Mouse (Mus musculus): ENCODE measurements around the gene Mafb. TPM values are rescaled to one million over a fixed set of nuclear protein-coding genes. Genes with fewer than 3 reads are reported as not detected.

Mafb gene
- polyA plus RNA-seq, 1 experiment from 2014 or later = 20.7 TPM

DNA sequence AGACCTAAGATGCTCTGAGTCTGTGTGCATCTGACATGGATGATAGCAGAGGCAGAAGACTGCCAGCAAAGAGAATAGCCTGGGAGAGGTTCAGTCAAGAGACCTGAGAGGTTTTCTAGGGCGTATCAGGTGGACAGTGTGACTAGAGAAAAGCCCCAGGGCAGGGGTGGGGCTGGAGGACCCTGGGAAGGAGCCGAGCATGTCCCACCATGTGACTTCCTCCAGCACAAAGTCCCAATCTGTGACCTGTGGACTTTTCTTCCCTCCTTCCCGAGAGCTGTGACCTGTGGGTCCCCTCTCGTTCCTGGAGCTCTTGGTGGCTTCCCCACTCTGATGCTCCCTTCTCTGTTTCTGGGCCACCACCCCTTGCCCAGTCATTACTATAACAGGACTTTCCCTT is 26.7 kb downstream of the Mafb start:
- Histone ChIP-seq H3K4me1 (replicated peaks) (no peaks in the 10 kb centered on the region), H3K4me3 (no peak overlapping the region), H3K27ac (replicated peaks) (no peak overlapping the region), H3K4me2 (no peak overlapping the region), H3K9me3 (no peaks in the 10 kb centered on the region), H3K36me3 (no peaks in the 10 kb centered on the region), H3K9ac (no peak overlapping the region), H3K27me3 (no peaks in the 10 kb centered on the region)
- ATAC-seq (ENCODE audit: low read depth) = no peak
- WGBS = 63% methylated on average over 4 of the region's 4 CpGs

DNA sequence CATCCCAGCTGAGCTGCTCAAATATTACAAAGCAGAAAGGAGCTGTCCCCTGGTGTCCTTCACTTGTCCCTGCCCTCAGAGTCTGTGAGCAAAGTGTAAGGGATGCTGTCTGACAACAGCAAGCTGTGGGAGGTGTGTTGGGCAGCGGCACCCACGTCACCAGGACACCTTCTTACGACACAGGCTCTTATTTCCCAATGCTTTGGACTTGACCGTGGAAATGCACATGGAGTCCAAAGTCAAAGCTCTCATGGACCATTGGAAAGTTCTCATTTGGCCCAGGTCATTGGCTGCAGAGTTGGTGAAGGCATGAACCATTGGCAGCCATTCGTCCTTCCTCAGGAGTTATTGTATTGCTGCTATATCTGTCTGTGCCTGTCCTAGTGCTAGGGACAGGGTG is 27.3 kb downstream of the Mafb start:
- no peak overlapping the region for H3K4me3 ChIP-seq
- no peak overlapping the region for H3K27ac ChIP-seq (replicated peaks)
- WGBS = 93% methylated on average over 5 of the region's 5 CpGs
- H3K9ac ChIP-seq = no peak overlapping the region
- H3K27me3 ChIP-seq = no peaks in the 10 kb centered on the region
- 0 out of 2 replicates have a peak, but pooled peaks cover under 1% of the 10 kb centered on the region for H3K4me1 ChIP-seq (replicated peaks)
- ATAC-seq (ENCODE audit: low read depth) = no peak
- H3K9me3 ChIP-seq = no peaks in the 10 kb centered on the region
- no peaks in the 10 kb centered on the region for H3K36me3 ChIP-seq
- no peak overlapping the region for H3K4me2 ChIP-seq

DNA sequence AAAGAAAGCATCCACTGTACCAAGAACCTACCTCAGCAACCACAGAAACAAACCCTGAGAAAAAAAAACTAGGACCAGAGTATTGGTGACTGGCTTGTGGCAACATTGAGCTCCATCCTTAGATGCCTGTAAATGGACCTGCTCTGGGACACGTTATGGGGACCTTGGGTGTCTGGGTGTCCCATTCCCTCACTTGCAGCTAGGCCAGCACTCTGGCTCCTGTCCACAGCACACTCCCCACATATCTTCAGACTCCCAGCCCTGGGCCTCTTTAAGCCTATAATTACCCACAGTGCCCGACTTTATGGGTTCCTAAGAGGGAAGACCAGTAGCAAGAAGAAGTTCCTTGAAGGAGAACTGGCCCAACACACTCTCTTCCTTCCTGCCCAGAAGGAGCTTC is 30.8 kb downstream of the Mafb start:
- Histone ChIP-seq H3K36me3 (no peaks in the 10 kb centered on the region), H3K27me3 (no peaks in the 10 kb centered on the region), H3K9ac (no peak overlapping the region), H3K4me2 (no peak overlapping the region), H3K4me3 (no peak overlapping the region), H3K9me3 (no peaks in the 10 kb centered on the region), H3K27ac (replicated peaks) (no peak overlapping the region), H3K4me1 (replicated peaks) (0 out of 2 replicates have a peak, but pooled peaks cover 5% of the 10 kb centered on the region)
- no peak for ATAC-seq (ENCODE audit: low read depth)
- 66% methylated on average over 2 of the region's 2 CpGs for WGBS

DNA sequence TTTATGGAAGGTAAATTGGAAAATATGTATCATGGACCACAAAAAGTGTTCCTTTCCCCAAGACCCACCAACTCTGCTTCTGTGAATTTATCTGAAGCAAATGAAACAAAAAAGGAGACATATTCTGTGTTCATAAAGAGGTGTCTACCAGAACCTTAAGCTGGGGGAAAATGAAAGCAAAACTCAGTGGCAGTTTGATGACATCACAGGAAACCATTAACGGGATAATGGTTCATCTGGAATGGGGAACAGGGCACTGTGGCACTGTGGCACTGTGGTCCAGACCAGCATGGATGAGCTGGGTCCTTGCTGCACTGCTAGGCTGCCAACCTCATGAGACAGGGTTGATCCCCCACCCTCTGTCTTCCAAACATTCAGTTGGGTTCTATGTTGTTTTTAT is 31.8 kb downstream of the Mafb start:
- Histone ChIP-seq H3K9me3 (no peaks in the 10 kb centered on the region), H3K4me3 (no peak overlapping the region)
- 71% methylated on average over 1 of the region's 1 CpGs for WGBS

DNA sequence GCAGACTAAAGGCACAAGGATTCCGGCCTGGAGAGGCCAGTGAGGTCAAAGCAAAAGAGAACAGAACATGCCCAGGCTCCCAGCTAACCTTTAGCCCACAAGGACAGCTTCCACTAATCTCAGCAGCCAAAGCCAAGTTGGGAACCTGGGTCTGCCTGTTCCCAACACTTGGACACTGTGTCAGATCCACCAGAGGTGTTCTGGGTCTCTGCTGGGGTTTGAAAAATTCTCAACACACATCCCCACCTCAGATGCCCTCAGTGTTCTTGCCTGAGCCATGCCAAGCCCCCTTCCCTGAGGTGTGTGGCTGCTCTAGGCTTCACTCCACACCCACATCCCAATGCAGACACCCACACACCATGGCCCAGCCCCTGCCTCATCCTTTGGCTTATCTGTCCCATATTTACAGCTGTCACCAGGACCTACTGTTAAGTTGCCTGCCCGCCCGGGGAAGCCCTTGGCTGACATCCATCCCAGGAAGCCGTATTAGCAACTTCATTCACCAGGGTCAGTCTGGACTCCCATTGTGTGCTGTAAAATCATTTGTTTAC is 32.7 kb downstream of the Mafb start, which contains the start of gene Gm826:
TSS of gene Gm826 (minus strand) at position 52 of the 551 bp plus-strand sequence.
- peaks cover 6% of the 10 kb centered on the region; the same call in 1 of the 2 replicates for H3K4me1 ChIP-seq (replicated peaks)
- H3K27me3 ChIP-seq = no peaks in the 10 kb centered on the region
- H3K36me3 ChIP-seq = no peaks in the 10 kb centered on the region
- no peak within 1 kb of the TSS for H3K9ac ChIP-seq
- H3K4me2 ChIP-seq = no peak within 1 kb of the TSS
- no peaks in the 10 kb centered on the region for H3K9me3 ChIP-seq
- 42% methylated on average over 4 of the region's 4 CpGs for WGBS
- no peak within 1 kb of the TSS for H3K4me3 ChIP-seq
- no peak within 1 kb of the TSS for H3K27ac ChIP-seq (replicated peaks)
- ATAC-seq (ENCODE audit: low read depth) = no peak

More for the DNA sequence above, 31.8 kb downstream of the Mafb start:
- no peak for ATAC-seq (ENCODE audit: low read depth)
- no peaks in the 10 kb centered on the region for H3K27me3 ChIP-seq
- H3K9ac ChIP-seq = no peak overlapping the region
- no peak overlapping the region for H3K4me2 ChIP-seq
- no peaks in the 10 kb centered on the region for H3K36me3 ChIP-seq
- 0 out of 2 replicates have a peak, but pooled peaks cover 5% of the 10 kb centered on the region for H3K4me1 ChIP-seq (replicated peaks)
- no peak overlapping the region for H3K27ac ChIP-seq (replicated peaks)

DNA sequence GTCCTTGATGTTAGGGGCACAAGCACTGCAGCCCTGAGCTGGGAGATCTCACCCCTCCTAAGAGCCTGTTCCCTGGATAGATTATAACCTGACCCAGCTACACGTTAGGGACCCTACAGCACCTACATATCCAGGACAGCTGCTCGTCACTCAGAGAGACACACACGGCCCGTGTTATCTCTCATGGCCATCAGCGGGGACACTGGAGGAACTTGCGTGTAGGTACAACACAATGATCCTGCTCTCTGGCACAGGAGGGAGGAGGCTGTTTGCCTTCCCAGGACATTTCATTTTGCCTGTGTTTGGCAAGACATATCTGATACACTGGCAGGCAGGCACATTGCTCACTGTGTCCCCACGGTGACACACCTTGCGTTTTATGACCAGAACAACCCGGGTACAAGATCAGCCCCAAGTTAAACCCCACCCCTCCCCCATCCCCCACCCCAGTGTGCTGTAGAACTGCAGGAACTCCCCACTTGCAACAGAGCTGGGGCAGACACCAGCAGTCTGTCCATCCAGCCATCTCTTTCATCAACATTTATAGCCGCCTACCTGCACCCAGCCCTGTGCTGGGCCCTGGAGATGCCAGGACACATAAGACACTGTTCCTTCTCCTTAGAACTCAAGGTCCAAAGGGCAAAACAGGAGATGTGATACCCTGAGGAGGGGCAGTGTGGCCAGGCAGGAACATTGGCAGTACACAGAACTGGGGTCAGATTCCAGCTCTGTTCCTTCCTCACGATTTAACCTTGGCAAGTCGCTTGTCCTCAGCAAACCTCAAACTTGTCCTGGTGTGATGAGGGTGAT is 34.1 kb downstream of the Mafb start:
- Histone ChIP-seq H3K4me1 (replicated peaks) (peaks cover 11% of the 10 kb centered on the region; the same call in 1 of the 2 replicates), H3K4me2 (no peak overlapping the region), H3K27me3 (no peaks in the 10 kb centered on the region), H3K27ac (replicated peaks) (no peak overlapping the region), H3K4me3 (no peak overlapping the region), H3K9ac (no peak overlapping the region), H3K9me3 (no peaks in the 10 kb centered on the region), H3K36me3 (no peaks in the 10 kb centered on the region)
- WGBS = 82% methylated on average over 12 of the region's 12 CpGs
- ATAC-seq (ENCODE audit: low read depth) = no peak

- Histone ChIP-seq H3K27ac (replicated peaks) (no peak overlapping the region), H3K4me1 (replicated peaks) (peaks cover 6% of the 10 kb centered on the region; the same call in 1 of the 2 replicates), H3K4me3 (no peak overlapping the region), H3K27me3 (no peaks in the 10 kb centered on the region), H3K36me3 (no peaks in the 10 kb centered on the region), H3K4me2 (no peak overlapping the region), H3K9me3 (no peaks in the 10 kb centered on the region), H3K9ac (no peak overlapping the region)
- no peak for ATAC-seq (ENCODE audit: low read depth)
- WGBS = 48% methylated on average over 9 of the region's 9 CpGs
These were observed 38.0 kb downstream of the Mafb start for GRCm38 (mm10) chr2:160328886-160329285.

- H3K4me1 ChIP-seq (replicated peaks) = peaks cover 6% of the 10 kb centered on the region; the same call in 1 of the 2 replicates
- no peak overlapping the region for H3K9ac ChIP-seq
- no peak overlapping the region for H3K27ac ChIP-seq (replicated peaks)
- H3K36me3 ChIP-seq = no peaks in the 10 kb centered on the region
- H3K4me3 ChIP-seq = no peak overlapping the region
- no peak for ATAC-seq (ENCODE audit: low read depth)
- 83% methylated on average over 4 of the region's 4 CpGs for WGBS
- H3K9me3 ChIP-seq = no peaks in the 10 kb centered on the region
- no peak overlapping the region for H3K4me2 ChIP-seq
- H3K27me3 ChIP-seq = peaks cover 7% of the 10 kb centered on the region
These were observed 39.1 kb downstream of the Mafb start for GRCm38 (mm10) chr2:160327716-160328115.

DNA sequence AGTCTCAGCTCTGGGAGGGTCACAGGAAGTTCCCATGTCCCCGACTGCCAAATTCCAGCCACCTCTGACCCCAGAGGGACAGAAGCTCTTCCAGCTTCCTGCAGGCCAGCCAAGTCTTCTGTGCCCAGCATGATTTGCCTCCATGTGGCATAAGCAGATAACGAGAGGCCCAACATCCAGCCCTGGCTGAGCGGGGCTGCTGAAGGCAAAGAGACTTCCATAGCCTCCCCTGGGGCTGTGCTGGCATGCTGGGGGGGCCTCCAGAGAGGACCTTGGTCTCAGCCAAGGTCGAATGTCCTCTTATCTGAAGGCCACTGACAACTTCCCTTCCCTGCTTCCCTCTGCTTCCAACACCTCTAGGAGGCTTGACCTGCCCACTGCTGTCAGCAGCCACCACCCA is 39.7 kb downstream of the Mafb start:
- Histone ChIP-seq H3K9me3 (no peaks in the 10 kb centered on the region), H3K36me3 (no peaks in the 10 kb centered on the region), H3K27ac (replicated peaks) (no peak overlapping the region), H3K4me2 (no peak overlapping the region), H3K4me1 (replicated peaks) (peaks cover 6% of the 10 kb centered on the region; the same call in 1 of the 2 replicates), H3K27me3 (peaks cover 7% of the 10 kb centered on the region), H3K4me3 (no peak overlapping the region), H3K9ac (no peak overlapping the region)
- no peak for ATAC-seq (ENCODE audit: low read depth)
- 56% methylated on average over 4 of the region's 4 CpGs for WGBS

DNA sequence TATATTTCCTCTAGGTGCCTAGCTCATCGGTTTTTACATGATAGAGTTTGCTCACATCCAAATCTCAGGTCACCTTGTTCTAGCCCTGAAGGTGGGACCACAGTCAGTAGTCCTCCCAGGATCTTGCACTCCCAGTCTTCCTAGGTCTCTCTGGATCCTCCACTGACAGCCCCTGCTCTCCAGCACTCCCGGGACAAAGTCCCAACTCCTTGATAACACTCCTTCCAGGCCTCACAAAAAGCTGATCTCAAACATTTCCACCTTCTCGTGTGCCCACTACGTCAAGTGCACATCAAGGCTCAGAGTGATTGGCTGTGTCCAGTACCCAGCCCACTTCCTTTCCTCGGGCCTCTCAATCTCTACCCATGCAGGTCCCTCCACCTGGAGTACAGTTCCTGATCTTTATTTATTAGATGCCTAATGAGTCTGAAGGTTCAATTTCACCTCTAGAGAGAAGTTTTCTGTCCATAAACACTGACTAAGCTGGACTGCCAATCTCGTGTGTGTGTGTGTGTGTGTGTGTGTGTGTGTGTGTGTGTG is 41.7 kb downstream of the Mafb start:
- H3K9ac ChIP-seq = no peak overlapping the region
- no peaks in the 10 kb centered on the region for H3K9me3 ChIP-seq
- no peaks in the 10 kb centered on the region for H3K36me3 ChIP-seq
- H3K27me3 ChIP-seq = peaks cover 7% of the 10 kb centered on the region
- H3K4me1 ChIP-seq (replicated peaks) = peaks cover 10% of the 10 kb centered on the region
- no peak overlapping the region for H3K27ac ChIP-seq (replicated peaks)
- WGBS = 87% methylated on average over 6 of the region's 6 CpGs
- no peak overlapping the region for H3K4me2 ChIP-seq
- ATAC-seq (ENCODE audit: low read depth) = no peak
- no peak overlapping the region for H3K4me3 ChIP-seq

DNA sequence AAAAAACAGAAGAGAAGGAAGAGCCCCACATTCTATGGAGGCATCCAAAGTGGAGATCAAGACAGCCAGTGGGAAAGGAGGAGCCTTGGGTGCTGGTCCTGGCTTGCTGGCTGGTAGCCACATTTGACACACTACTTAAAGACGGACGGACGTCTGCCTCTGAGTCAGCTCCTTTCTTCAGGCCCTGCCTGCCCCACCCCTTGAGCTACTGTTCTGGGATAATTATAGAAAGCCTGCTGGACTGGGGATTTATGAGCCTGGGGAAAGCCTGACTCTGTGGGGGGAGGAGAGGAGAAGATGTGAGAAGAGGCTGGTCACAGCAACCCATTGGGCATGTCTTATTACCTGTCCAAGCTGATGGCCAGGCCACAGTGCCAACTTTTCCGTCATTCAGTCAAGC is 45.0 kb downstream of the Mafb start:
- H3K36me3 ChIP-seq = no peaks in the 10 kb centered on the region
- no peak for ATAC-seq (ENCODE audit: low read depth)

DNA sequence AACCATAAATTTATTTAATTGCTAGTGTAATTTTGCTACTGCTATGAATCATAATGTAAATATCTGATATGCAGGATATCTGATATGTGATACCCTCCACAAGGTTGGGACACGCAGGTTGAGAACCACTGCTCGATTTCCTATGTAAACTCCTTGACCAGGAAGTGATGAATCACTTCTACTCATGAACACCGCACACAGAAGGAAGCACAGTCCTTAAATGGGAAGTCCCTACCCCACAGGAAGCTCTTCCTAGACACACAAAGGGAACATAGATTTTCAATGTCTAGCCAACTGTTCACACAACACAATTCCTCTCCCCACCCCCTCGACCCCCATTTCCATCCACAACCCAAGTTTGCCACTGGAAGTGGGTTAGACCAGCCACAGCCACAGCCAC is 48.6 kb downstream of the Mafb start:
- no peaks in the 10 kb centered on the region for H3K36me3 ChIP-seq
- 76% methylated on average over 4 of the region's 4 CpGs for WGBS
- no peak overlapping the region for H3K4me3 ChIP-seq
- peaks cover 3% of the 10 kb centered on the region for H3K27me3 ChIP-seq
- H3K4me2 ChIP-seq = no peak overlapping the region
- no peak overlapping the region for H3K27ac ChIP-seq (replicated peaks)
- peaks cover 4% of the 10 kb centered on the region; the same call in 1 of the 2 replicates for H3K4me1 ChIP-seq (replicated peaks)
- H3K9ac ChIP-seq = no peak overlapping the region
- no peaks in the 10 kb centered on the region for H3K9me3 ChIP-seq
- ATAC-seq (ENCODE audit: low read depth) = no peak

More for the DNA sequence above, 45.0 kb downstream of the Mafb start:
- no peak overlapping the region for H3K27ac ChIP-seq (replicated peaks)
- H3K27me3 ChIP-seq = peaks cover 7% of the 10 kb centered on the region
- WGBS = 36% methylated on average over 4 of the region's 4 CpGs
- H3K9me3 ChIP-seq = no peaks in the 10 kb centered on the region
- peaks cover 4% of the 10 kb centered on the region; the same call in 1 of the 2 replicates for H3K4me1 ChIP-seq (replicated peaks)
- H3K9ac ChIP-seq = no peak overlapping the region
- no peak overlapping the region for H3K4me2 ChIP-seq
- H3K4me3 ChIP-seq = no peak overlapping the region
